Mouse (Mus musculus) cerebellum, adult 2 months (tissue): ENCODE measurements around the gene Foxp1.

Source experiments
- CTCF ChIP-seq: fragments of 200-500 bp; IDR thresholded peaks from 2 replicates; pipeline ENCODE4 v1.5.1; 2011; ENCODE audit warnings: low read depth, mild to moderate bottlenecking, control low read depth, low read length, moderate library complexity, borderline replicate concordance; ENCODE audit not compliant: insufficient read depth
- POLR2A ChIP-seq: fragments of 200-500 bp; IDR thresholded peaks from 2 replicates; pipeline ENCODE4 v1.6.1; 2011; ENCODE audit warnings: low read length, control low read depth, borderline replicate concordance; ENCODE audit not compliant: insufficient read depth

- TF ChIP-seq CTCF (no peak), POLR2A (no peak)
Observed at GRCm38 (mm10) chr6:99280619-99281018, 241.9 kb downstream of the Foxp1 start.
